Mouse (Mus musculus) activated CD4-positive, CD25-positive, alpha-beta regulatory T cell (primary cell): ENCODE data around the gene Sh3glb2. TPM values are rescaled to one million over a fixed set of nuclear protein-coding genes. Genes with fewer than 3 reads are reported as not detected.

Source experiments
- polyA plus RNA-seq, 2 experiments: library from polyadenylated mRNA; unstranded; fragments of 100-300 nt; shearing (Covaris generic); gene quantifications; one replicate each; pipeline ENCODE4 v1.2.1; 2017

Sh3glb2 gene
- 100 to 1,000 TPM; 116 to 126 TPM for polyA plus RNA-seq

DNA sequence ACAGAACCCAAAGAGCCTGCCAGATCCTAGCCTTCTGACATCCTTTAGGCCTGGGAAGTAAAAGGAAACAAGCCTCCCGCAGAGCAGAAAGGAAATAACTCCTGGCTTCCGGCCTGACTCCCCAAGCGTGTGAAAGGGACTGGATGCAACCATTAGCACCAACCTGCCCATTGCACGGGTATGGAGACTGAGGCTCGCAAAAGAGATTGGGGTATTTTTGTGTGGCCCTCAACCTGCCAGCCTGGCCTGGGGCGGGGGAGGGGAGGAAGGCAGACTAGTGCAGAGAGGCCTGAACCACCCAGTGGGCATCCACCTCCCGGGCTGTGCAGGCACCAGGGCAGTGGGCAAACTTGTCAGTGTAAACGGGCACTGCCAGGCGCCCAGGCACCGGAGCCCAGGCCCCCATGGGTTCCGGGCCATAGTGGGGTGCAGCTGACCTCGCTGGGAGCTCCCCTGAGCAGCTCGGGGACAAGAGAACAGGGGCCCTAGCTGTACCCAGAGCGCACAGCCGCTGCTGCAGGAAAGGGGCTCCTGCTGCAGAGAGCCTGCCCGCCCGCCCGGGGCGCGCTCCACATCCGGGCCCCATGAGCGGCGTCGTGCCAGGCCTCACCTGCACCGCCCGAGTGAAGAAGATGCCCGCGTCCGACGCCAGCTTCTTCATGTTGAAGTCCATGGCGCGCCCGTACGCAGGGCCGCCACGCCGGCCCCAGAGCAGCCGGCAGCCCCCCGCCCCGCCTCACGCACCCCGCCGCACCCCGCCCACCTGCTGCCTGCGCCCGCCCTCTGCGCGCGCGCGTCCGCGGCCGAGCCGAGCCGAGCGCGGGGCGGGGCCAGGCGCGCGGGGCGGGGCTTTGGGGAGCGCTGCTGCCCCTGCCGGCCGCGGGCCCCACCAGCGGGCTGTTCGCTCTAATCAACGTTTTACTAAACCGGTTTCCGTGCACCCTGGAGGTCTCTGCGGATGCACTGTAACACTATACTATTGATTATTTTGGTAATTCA is at the start of gene Sh3glb2:
Gene Sh3glb2 (minus strand): TSS at position 805 of the 999 bp plus-strand sequence.

DNA sequence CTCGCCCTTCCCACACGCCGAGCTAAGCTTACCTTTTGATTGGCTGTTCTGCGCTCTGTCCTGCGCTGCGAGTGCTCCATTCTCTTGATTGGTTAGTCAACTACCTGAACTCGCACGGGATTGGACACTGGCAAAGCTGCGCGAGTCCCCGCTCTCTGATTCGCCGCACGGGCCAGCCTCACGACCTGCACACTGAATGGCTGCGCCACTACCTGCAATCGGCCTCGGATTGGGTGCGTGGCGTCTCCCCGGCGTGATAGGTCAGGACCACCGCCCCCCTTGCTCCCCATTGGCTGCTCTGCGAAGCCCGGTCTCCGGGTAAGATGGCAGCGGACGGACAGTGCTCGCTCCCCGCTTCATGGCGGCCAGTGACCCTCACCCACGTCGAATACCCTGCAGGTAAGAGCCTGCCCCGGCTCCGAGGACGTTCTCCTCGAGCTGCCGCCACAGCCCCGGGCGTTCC is 33.0 kb upstream of the Sh3glb2 start, which contains the start of gene Dolpp1:
Gene Dolpp1 (plus strand): TSS at position 141 of the 463 bp plus-strand sequence.

DNA sequence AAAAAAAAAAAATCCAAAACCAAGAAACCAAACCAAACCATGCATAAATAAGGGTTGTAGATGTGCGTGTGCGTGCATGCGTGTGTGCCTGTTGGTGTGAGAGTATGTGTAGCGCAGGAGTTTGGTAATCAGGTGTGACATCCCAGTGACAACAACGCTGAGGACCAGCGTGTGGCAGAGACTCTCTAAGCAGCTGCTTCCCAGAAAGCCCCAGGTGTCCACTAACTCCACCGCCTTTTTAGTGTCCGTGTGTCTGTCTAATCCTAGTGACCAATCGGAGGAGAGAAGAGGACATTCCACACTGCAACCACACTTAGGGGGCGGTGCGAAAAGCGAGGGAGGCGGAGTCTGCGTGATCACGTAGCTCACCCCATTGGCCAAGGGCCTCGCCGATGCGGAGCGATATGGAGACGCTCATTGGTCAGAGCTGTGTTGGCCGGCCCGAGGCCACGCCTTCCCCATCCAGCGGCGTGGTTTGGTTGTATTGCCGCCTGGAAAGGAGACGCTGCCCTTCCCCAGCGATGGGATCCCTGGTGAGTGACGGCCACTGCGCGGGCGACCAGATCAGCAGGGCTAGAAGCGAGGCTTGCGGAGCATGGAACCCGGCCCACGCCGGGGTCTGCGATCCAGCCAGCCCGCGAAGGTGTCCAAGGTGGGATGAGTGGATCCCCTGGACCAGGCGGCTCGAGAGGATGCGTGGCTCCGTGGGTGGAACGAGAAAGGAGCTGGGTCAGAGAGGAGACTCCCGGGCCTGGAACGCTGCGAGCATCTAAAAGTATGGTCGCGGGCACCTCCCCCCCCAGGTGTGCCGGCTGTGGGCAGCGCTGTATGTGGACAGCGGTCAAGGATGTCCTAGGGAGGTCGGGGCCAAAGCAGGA is 4.9 kb upstream of the Sh3glb2 start, which contains the start of gene Miga2:
Gene Miga2 (plus strand): TSS at position 461 of the 878 bp plus-strand sequence.

Other genes with a start within 250 kb of the Sh3glb2 start
- gene Zer1, start 234.8 kb downstream of the Sh3glb2 start, polyA plus RNA-seq, result 10 to 100 TPM; 52.2 to 53.4 TPM
- 1 to 10 TPM; 6.2 to 7.8 TPM for gene Tbc1d13, start 225.6 kb downstream of the Sh3glb2 start, polyA plus RNA-seq
- gene Endog, start 187.8 kb downstream of the Sh3glb2 start, polyA plus RNA-seq, result 10 to 100 TPM; 15.3 to 20.4 TPM
- 10 to 100 TPM; 27.5 to 36.4 TPM for gene Spout1, start 180.9 kb downstream of the Sh3glb2 start, polyA plus RNA-seq
- 10 to 100 TPM in 1 of 2 experiments, 1 to 10 TPM in 1; 9.9 to 10.6 TPM for gene Kyat1, start 153.5 kb downstream of the Sh3glb2 start, polyA plus RNA-seq
- 1 to 10 TPM; 7.7 to 9.7 TPM for gene Lrrc8a, start 121.6 kb downstream of the Sh3glb2 start, polyA plus RNA-seq
- gene Gm28035, start 118.8 kb downstream of the Sh3glb2 start, polyA plus RNA-seq, result 1 to 10 TPM; 2.3 to 4.6 TPM
- 1 to 10 TPM; 4.9 to 8.1 TPM for gene Phyhd1, start 93.1 kb downstream of the Sh3glb2 start, polyA plus RNA-seq
- gene Gm28038, start 78.3 kb downstream of the Sh3glb2 start, polyA plus RNA-seq, result not detected
- 10 to 100 TPM; 15.1 to 17.4 TPM for gene Dolk, start 73.0 kb downstream of the Sh3glb2 start, polyA plus RNA-seq
- 10 to 100 TPM; 16.5 to 22.0 TPM for gene Nup188, start 72.9 kb downstream of the Sh3glb2 start, polyA plus RNA-seq
- gene Miga2, start 4.9 kb upstream of the Sh3glb2 start, polyA plus RNA-seq, result 10 to 100 TPM in 1 of 2 experiments, 1 to 10 TPM in 1; 4.9 to 12.4 TPM
- gene Dolpp1, start 32.9 kb upstream of the Sh3glb2 start, polyA plus RNA-seq, result 10 to 100 TPM; 20.8 to 30.3 TPM
- 1 to 10 TPM; 7.5 to 8.8 TPM for gene Crat, start 56.5 kb upstream of the Sh3glb2 start, polyA plus RNA-seq
- 100 to 1,000 TPM in 1 of 2 experiments, 10 to 100 TPM in 1; 78.2 to 113 TPM for gene Ptpa, start 56.7 kb upstream of the Sh3glb2 start, polyA plus RNA-seq
- under 1 TPM; 0.09 to 0.29 TPM for gene Ier5l, start 114.9 kb upstream of the Sh3glb2 start, polyA plus RNA-seq
- gene Cstad, start 235.7 kb upstream of the Sh3glb2 start, polyA plus RNA-seq, result 1 to 10 TPM in 1 of 2 experiments, under 1 TPM in 1; 0.50 to 1.3 TPM